Mouse (Mus musculus): ENCODE results near the gene Pttg1. TPM values are rescaled to one million over a fixed set of nuclear protein-coding genes. Genes with fewer than 3 reads are reported as not detected.
A peak's percentile ranks its signal among the peaks of the same experiment; 100 is the strongest.

Pttg1 gene
- 62.8 and 71.2 TPM in 2 replicates for polyA plus RNA-seq (2014; fragmentation: Nextera tagmentation; extraction: Ambion mirVana)

- Histone ChIP-seq H3K27ac (ENCODE audit: low read depth, low read length) (no peak within 1 kb of the TSS), H3K4me3 (ENCODE audit: low read depth, low read length) (peak within 1 kb of the TSS; percentile 44), H3K9me3 (ENCODE audit: control insufficient read depth, low read length) (no peaks in the 10 kb centered on the region), H3K9ac (ENCODE audit: low read length) (peak within 1 kb of the TSS; percentile 71), H3K36me3 (ENCODE audit: control insufficient read depth, insufficient read depth, low read length) (no peaks in the 10 kb centered on the region), H3K4me2 (ENCODE audit: low read depth) (peak within 1 kb of the TSS; percentile 52), H3K4me1 (ENCODE audit: control insufficient read depth, insufficient read depth, low read length) (no peaks in the 10 kb centered on the region), H3K27me3 (ENCODE audit: control insufficient read depth, insufficient read depth, low read length) (no peaks in the 10 kb centered on the region)
- ATAC-seq (ENCODE audit: insufficient read depth, low FRiP score, low TSS enrichment), result peak; percentile 95
- DNase-seq (ENCODE audit: low spot score), result peak; percentile 85
- 3% methylated on average over 27 of the region's 27 CpGs for WGBS
Measured at GRCm38 (mm10) chr11:43425824-43426413, at the start of gene Pttg1. TSS of gene Pttg1 (minus strand) at chr11:43426251.

GRCm38 (mm10) chr11:43474225-43474774, 48.2 kb upstream of the Pttg1 start, which contains the start of gene C1qtnf2:
TSS of gene C1qtnf2 (plus strand) at chr11:43474276.
- 7% methylated on average over 24 of the region's 24 CpGs for WGBS
- DNase-seq (ENCODE audit: low spot score) (peak; percentile 65), ATAC-seq (ENCODE audit: insufficient read depth, low FRiP score, low TSS enrichment) (peak; percentile 53; the same call in 1 of the 2 replicates)
- peak within 1 kb of the TSS; percentile 49 for H3K9ac ChIP-seq (ENCODE audit: low read length)
- H3K27ac ChIP-seq (ENCODE audit: low read depth, low read length), result no peak within 1 kb of the TSS
- H3K36me3 ChIP-seq (ENCODE audit: control insufficient read depth, insufficient read depth, low read length), result no peaks in the 10 kb centered on the region
- peaks cover 4% of the 10 kb centered on the region for H3K4me1 ChIP-seq (ENCODE audit: control insufficient read depth, insufficient read depth, low read length)
- peak within 1 kb of the TSS; percentile 51 for H3K4me2 ChIP-seq (ENCODE audit: low read depth)
- H3K27me3 ChIP-seq (ENCODE audit: control insufficient read depth, insufficient read depth, low read length), result no peaks in the 10 kb centered on the region
- peak within 1 kb of the TSS; percentile 25 for H3K4me3 ChIP-seq (ENCODE audit: low read depth, low read length)
- no peaks in the 10 kb centered on the region for H3K9me3 ChIP-seq (ENCODE audit: control insufficient read depth, low read length)

- WGBS, result 60% methylated on average over 15 of the region's 15 CpGs
- Histone ChIP-seq H3K9ac (ENCODE audit: low read length) (peak overlapping the region; percentile 49; the same call in 1 of the 2 replicates), H3K27me3 (ENCODE audit: control insufficient read depth, insufficient read depth, low read length) (no peaks in the 10 kb centered on the region), H3K4me2 (ENCODE audit: low read depth) (peak overlapping the region; percentile 51), H3K4me3 (ENCODE audit: low read depth, low read length) (peak overlapping the region; percentile 25; the same call in 1 of the 2 replicates), H3K36me3 (ENCODE audit: control insufficient read depth, insufficient read depth, low read length) (no peaks in the 10 kb centered on the region), H3K9me3 (ENCODE audit: control insufficient read depth, low read length) (no peaks in the 10 kb centered on the region), H3K4me1 (ENCODE audit: control insufficient read depth, insufficient read depth, low read length) (peaks cover 4% of the 10 kb centered on the region), H3K27ac (ENCODE audit: low read depth, low read length) (no peak overlapping the region)
- ATAC-seq (ENCODE audit: insufficient read depth, low FRiP score, low TSS enrichment), result 0 out of 2 replicates have a peak, but pooled peaks have one; percentile 16
- DNase-seq (ENCODE audit: low spot score), result no peak
Measured at GRCm38 (mm10) chr11:43473635-43474224, 47.7 kb upstream of the Pttg1 start.

- H3K9me3 ChIP-seq (ENCODE audit: control insufficient read depth, low read length), result no peaks in the 10 kb centered on the region
- peaks cover 4% of the 10 kb centered on the region for H3K4me1 ChIP-seq (ENCODE audit: control insufficient read depth, insufficient read depth, low read length)
- H3K27ac ChIP-seq (ENCODE audit: low read depth, low read length), result no peak overlapping the region
- ATAC-seq (ENCODE audit: insufficient read depth, low FRiP score, low TSS enrichment), result no peak
- 53% methylated on average over 1 of the region's 1 CpGs for WGBS
- H3K9ac ChIP-seq (ENCODE audit: low read length), result no peak overlapping the region
- no peaks in the 10 kb centered on the region for H3K36me3 ChIP-seq (ENCODE audit: control insufficient read depth, insufficient read depth, low read length)
- H3K27me3 ChIP-seq (ENCODE audit: control insufficient read depth, insufficient read depth, low read length), result no peaks in the 10 kb centered on the region
- H3K4me3 ChIP-seq (ENCODE audit: low read depth, low read length), result no peak overlapping the region
- no peak overlapping the region for H3K4me2 ChIP-seq (ENCODE audit: low read depth)
- no peak for DNase-seq (ENCODE audit: low spot score)
Measured at GRCm38 (mm10) chr11:43473115-43473514, 47.1 kb upstream of the Pttg1 start.

- Histone ChIP-seq H3K9ac (ENCODE audit: low read length) (no peak overlapping the region), H3K9me3 (ENCODE audit: control insufficient read depth, low read length) (no peaks in the 10 kb centered on the region), H3K4me2 (ENCODE audit: low read depth) (no peak overlapping the region), H3K4me1 (ENCODE audit: control insufficient read depth, insufficient read depth, low read length) (peaks cover 4% of the 10 kb centered on the region), H3K4me3 (ENCODE audit: low read depth, low read length) (no peak overlapping the region), H3K27me3 (ENCODE audit: control insufficient read depth, insufficient read depth, low read length) (no peaks in the 10 kb centered on the region), H3K27ac (ENCODE audit: low read depth, low read length) (no peak overlapping the region), H3K36me3 (ENCODE audit: control insufficient read depth, insufficient read depth, low read length) (no peaks in the 10 kb centered on the region)
- no peak for DNase-seq (ENCODE audit: low spot score)
- no peak for ATAC-seq (ENCODE audit: insufficient read depth, low FRiP score, low TSS enrichment)
- 74% methylated on average over 6 of the region's 6 CpGs for WGBS
Measured at GRCm38 (mm10) chr11:43470881-43471820, 45.1 kb upstream of the Pttg1 start.

- H3K27ac ChIP-seq (ENCODE audit: low read depth, low read length), result no peak overlapping the region
- ATAC-seq (ENCODE audit: insufficient read depth, low FRiP score, low TSS enrichment) (no peak), DNase-seq (ENCODE audit: low spot score) (no peak)
- 71% methylated on average over 5 of the region's 5 CpGs for WGBS
- peaks cover 4% of the 10 kb centered on the region for H3K4me1 ChIP-seq (ENCODE audit: control insufficient read depth, insufficient read depth, low read length)
- H3K9me3 ChIP-seq (ENCODE audit: control insufficient read depth, low read length), result no peaks in the 10 kb centered on the region
- H3K9ac ChIP-seq (ENCODE audit: low read length), result no peak overlapping the region
- no peaks in the 10 kb centered on the region for H3K36me3 ChIP-seq (ENCODE audit: control insufficient read depth, insufficient read depth, low read length)
- no peaks in the 10 kb centered on the region for H3K27me3 ChIP-seq (ENCODE audit: control insufficient read depth, insufficient read depth, low read length)
- no peak overlapping the region for H3K4me2 ChIP-seq (ENCODE audit: low read depth)
- H3K4me3 ChIP-seq (ENCODE audit: low read depth, low read length), result no peak overlapping the region
Measured at GRCm38 (mm10) chr11:43470118-43470517, 44.1 kb upstream of the Pttg1 start.

- Histone ChIP-seq H3K4me2 (ENCODE audit: low read depth) (no peak overlapping the region), H3K9me3 (ENCODE audit: control insufficient read depth, low read length) (no peaks in the 10 kb centered on the region), H3K27ac (ENCODE audit: low read depth, low read length) (no peak overlapping the region), H3K36me3 (ENCODE audit: control insufficient read depth, insufficient read depth, low read length) (no peaks in the 10 kb centered on the region), H3K4me1 (ENCODE audit: control insufficient read depth, insufficient read depth, low read length) (no peaks in the 10 kb centered on the region), H3K27me3 (ENCODE audit: control insufficient read depth, insufficient read depth, low read length) (no peaks in the 10 kb centered on the region), H3K4me3 (ENCODE audit: low read depth, low read length) (no peak overlapping the region), H3K9ac (ENCODE audit: low read length) (no peak overlapping the region)
- ATAC-seq (ENCODE audit: insufficient read depth, low FRiP score, low TSS enrichment), result no peak
- no peak for DNase-seq (ENCODE audit: low spot score)
- 93% methylated on average over 25 of the region's 25 CpGs for WGBS
Measured at GRCm38 (mm10) chr11:43463204-43463603, 37.2 kb upstream of the Pttg1 start.

- Histone ChIP-seq H3K27ac (ENCODE audit: low read depth, low read length) (no peak overlapping the region), H3K9me3 (ENCODE audit: control insufficient read depth, low read length) (no peaks in the 10 kb centered on the region), H3K4me1 (ENCODE audit: control insufficient read depth, insufficient read depth, low read length) (no peaks in the 10 kb centered on the region), H3K4me2 (ENCODE audit: low read depth) (no peak overlapping the region), H3K4me3 (ENCODE audit: low read depth, low read length) (no peak overlapping the region), H3K9ac (ENCODE audit: low read length) (no peak overlapping the region), H3K27me3 (ENCODE audit: control insufficient read depth, insufficient read depth, low read length) (no peaks in the 10 kb centered on the region), H3K36me3 (ENCODE audit: control insufficient read depth, insufficient read depth, low read length) (no peaks in the 10 kb centered on the region; the same call in 1 of the 2 replicates)
- 73% methylated on average over 2 of the region's 2 CpGs for WGBS
- no peak for DNase-seq (ENCODE audit: low spot score)
- ATAC-seq (ENCODE audit: insufficient read depth, low FRiP score, low TSS enrichment), result no peak
Measured at GRCm38 (mm10) chr11:43452266-43452665, 26.2 kb upstream of the Pttg1 start.

Measured in neural tube, embryonic 11.5 days (tissue).